Mouse (Mus musculus): Measurements from ENCODE around the gene Wdr70. TPM values are rescaled to one million over a fixed set of nuclear protein-coding genes. Genes with fewer than 3 reads are reported as not detected.

The Wdr70 gene
- total RNA-seq, 4 experiments from 2014 or later: 29.5 to 33.7 (median 30.4) TPM

DNA sequence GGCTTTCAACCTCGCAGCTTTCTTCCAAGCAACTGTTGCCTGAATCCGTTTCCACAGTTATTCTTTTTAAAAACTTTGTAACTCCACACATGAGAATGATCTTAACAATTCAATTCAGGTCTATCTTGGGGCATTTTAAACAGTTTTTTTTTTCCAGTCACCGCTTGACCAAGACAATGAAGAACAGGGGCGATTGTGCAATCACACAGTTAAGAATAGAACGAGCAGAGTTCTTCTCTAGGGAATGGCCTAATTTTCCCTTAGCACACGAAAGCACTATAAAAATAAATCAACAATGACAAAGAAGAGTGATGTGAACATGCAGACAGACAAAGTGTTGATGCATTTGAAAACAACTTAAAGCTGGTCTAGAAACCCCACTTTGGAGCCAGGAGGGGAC lies 223.1 kb downstream of the Wdr70 start:
- no peak for DNase-seq (ENCODE audit: low spot score in 2 of 2)

DNA sequence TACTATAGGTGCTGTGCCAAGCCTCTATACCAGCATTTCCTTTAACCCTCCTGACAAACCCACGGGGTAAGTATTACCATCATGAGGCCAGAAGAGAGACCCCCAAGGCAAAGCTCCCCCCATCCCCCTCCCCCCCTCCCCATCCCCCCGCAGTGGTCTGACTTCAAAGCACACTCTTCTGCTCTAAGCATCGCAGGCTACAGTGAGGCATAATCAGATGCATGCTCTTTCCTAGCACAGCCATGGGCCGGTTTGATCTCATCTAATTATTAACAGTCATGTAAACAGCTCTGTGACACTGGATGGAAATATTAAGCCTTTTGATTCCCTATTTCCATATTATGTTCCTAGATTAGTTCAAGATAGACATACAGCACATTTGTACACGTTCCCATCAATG lies 226.5 kb downstream of the Wdr70 start:
- no peak for DNase-seq (ENCODE audit: low spot score in 2 of 2)

DNA sequence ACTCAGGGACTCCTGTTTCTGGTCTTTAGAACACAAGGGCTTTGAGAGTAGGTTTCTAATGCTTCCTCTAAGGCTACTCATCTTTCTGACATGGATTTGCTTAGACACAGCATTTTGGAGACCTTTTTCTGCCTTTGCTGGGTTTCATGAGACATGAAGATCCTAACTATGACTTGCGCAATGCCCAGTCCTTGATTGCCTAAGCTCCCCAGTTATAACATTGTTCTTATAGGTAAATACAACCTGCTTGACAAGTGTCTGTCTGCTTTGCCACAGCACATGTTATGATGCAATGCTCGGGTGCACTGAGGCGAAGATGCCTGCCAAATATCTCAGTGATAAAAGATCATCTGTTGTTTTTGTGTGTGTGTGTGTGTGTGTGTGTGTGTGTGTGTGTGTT lies 233.7 kb downstream of the Wdr70 start:
- DNase-seq (ENCODE audit: low spot score in 2 of 2): no peak

DNA sequence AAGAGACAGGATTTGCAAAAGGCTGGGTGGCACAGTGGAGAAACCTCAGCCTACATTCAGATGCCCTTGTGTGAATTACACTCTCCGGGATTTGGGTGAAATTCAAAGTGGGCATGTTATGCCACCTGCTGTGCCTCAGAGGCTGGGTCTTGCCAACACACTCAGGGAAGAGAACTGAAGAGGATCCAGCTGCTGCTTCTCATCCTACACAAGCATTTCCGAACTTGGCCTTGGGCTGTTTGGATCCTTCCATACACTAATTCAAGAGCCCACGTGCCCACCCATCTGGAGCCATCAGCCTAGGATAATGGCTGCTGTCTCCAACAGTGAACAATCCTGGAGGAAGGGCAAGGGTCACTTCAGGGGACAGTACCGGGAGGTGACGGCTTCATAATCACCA lies 235.7 kb downstream of the Wdr70 start:
- peak in 1 of 2 experiments; percentile 13 for DNase-seq (ENCODE audit: low spot score in 2 of 2)

- no peak for DNase-seq (ENCODE audit: low spot score in 2 of 2)
Measured at GRCm38 (mm10) chr15:7862890-7863289, 236.1 kb downstream of the Wdr70 start.

DNA sequence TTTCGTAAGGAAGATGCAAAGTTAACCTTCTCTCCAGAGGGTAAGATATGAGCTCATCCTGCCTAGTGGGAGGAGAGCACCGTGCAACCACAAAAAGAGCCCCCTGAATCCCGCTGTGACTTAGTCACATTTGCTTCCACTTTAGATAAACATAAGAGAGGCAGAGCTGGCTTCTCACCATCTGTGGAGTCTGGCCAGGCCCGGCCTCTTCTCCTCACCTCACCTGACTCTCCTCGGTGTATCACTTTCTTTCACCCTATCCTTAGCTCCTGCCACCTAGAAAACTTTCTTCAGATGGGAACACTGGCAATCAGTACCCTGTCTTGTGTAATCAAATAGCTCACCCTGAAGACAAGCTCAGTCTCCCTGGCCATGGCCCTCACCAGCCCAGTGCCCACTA lies 240.2 kb downstream of the Wdr70 start:
- no peak for DNase-seq (ENCODE audit: low spot score in 2 of 2)

DNA sequence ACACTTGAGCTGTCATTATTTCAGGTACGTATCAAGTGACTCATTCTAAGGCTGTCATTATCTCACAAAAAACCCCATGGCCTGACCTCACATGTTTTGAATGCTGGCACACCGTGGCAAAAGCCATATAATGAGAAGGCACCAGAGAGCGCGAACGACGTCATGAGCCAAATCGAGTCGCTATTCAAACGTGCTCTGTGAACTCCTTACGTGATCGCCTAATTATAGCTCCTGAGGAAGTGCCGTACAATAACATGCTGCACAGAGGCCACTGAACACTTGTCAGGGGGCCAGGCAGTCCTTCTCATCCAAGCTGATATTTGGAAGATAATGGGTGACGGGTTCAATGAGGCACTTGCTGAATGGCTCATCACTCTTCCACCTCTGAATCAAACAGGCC lies 241.6 kb downstream of the Wdr70 start:
- no peak for DNase-seq (ENCODE audit: low spot score in 2 of 2)

- DNase-seq (ENCODE audit: low spot score in 2 of 2): no peak
Measured at GRCm38 (mm10) chr15:7842398-7842797, 256.6 kb downstream of the Wdr70 start.

DNA sequence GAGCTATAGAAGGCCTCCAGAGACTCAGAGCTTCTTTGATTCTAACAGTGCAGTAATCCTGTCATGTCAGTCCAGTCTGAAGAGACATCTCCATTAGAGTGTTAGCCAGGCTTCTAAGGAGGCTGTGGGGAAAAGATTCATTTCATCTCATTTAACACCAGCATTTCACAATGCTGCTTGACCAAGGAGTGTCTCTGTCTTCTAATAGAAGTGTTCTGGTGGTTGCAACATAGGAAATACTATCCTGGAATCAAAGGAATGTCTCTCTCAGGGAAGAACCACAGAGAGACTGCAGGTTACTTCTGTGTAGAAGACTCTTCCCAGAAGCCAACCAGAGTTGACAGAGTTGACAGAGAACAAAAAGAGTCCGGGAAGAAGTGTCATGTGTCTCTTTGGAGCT lies 257.3 kb downstream of the Wdr70 start:
- no peak for DNase-seq (ENCODE audit: low spot score in 2 of 2)

DNA sequence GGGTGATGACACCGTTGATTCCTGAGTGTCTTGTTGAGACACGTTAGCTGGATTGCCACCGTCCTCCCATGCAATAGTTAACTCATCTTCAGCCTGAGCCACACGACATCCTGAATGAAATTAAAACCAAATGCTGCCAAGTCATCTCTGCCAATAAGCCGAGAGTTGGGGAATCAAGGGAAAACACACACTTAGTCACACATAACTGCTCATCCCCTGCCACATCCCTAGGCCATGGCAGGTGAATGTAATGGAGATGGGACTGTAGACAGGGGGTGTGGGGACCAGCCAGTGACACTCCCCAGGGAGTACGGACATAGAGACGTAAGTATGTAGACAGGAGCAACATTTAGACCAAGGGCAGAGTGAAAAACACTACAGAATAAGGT lies 260.1 kb downstream of the Wdr70 start:
- DNase-seq (ENCODE audit: low spot score in 2 of 2): no peak

- no peak for DNase-seq (ENCODE audit: low spot score in 2 of 2)
Measured at GRCm38 (mm10) chr15:7838060-7838920, 260.7 kb downstream of the Wdr70 start.

GRCm38 (mm10) chr15:7835404-7835803 lies 263.6 kb downstream of the Wdr70 start:
- no peak for DNase-seq (ENCODE audit: low spot score in 2 of 2)

DNA sequence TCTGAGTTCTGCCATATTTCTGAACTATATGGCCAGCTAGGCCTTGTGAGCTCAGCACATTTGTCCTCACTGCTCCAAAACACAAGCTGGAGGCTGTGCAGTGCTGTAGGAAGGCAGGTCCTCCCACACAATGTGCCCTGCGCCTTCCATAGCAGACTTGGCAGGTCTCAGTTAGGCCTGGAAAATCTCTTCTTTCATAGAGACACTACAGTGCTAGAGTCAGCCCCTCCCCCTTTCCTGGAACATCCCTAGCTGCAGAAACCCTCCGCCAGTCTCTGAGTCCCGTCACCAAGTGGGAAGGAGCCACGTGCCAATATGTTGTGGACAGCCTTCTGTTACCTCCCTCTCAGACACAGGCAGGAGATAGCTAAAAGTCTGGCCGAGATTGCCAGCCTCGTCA lies 273.5 kb downstream of the Wdr70 start:
- no peak for DNase-seq (ENCODE audit: low spot score in 2 of 2)

DNA sequence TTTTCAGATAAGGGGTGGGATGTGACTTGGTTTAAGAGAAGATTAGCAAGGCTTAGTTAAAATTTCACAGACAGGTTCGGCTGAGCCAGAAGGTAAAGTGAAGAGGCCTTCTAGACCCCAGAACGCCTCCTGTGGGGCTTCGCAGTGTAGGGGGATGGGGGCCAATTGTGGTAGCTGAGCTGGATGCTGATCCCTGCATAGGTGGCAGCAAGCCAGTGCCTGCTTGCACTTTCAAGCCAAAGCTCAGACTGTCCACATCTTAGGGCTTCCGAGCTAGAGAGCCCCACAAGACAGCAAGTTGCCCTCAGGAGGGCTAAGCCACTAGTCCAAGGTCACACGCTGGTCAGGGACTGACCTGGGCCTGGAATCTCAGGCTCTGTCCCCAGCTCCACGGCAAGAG lies 275.1 kb downstream of the Wdr70 start:
- DNase-seq (ENCODE audit: low spot score in 2 of 2): no peak

Small RNA genes lying within 50 kb of the gene (microRNA-seq; reads per million reads assigned to microRNA genes)
- 0 reads per million in 2 experiments for gene Gm27529

Other genes with a start within 250 kb of the Wdr70 start
- 10 to 100 TPM; 17.4 to 23.4 (median 18.7) TPM for gene Nup155, start 10.1 kb upstream of the Wdr70 start, total RNA-seq (2022)
- gene Cplane1, start 69.9 kb upstream of the Wdr70 start, total RNA-seq (2022): 10 to 100 TPM; 26.1 to 41.2 (median 30.1) TPM

Data from layer of hippocampus, adult 8-10 months (tissue).